Mouse (Mus musculus) mouse embryonic stem cell (cell line): ENCODE data around the gene Ctf2.

Experiments
- in situ Hi-C, 2 experiments: fragments of 300-500 bp; cut with MboI; formaldehyde crosslinking; loops; 1 replicate in 1 of 2; 3 replicates in 1 of 2; pipeline ENCODE4 v1.14.3; 2019 to 2020; ENCODE audit warnings: low sequenced_read_pairs in 2 of 2, low pct_unique_long_range_greater_than_20kb in 1 of 2, mixed read lengths in 1 of 2; ENCODE audit not compliant: unreplicated experiment in 1 of 2

Gene Ctf2

GRCm38 (mm10) chr7:127765756-127766155 lies 33.8 kb upstream of the Ctf2 start:
- in situ Hi-C loops: no loop called here

DNA sequence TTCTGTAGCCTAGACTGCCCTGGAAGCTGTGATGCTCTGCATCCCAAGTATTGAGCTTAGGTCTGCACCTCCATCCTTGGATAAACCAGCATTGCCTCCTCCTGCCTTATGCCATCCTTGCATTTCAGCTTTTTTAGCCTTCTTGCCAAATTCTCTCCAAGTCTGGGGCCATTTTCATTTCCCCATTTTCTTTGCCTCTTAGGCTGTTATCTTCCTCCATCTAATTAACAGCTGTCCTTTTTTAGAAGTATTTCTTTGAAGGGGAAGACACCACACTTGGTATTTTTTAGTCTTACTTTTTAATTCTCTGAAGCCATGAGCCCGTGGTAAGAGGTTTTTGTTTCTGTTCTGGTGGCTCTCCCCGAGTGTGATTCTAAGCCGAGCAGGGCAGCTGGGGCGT lies 31.7 kb upstream of the Ctf2 start:
- in situ Hi-C loops: no loop called here

GRCm38 (mm10) chr7:127761026-127761425 lies 29.1 kb upstream of the Ctf2 start:
- in situ Hi-C loops: no loop called here

DNA sequence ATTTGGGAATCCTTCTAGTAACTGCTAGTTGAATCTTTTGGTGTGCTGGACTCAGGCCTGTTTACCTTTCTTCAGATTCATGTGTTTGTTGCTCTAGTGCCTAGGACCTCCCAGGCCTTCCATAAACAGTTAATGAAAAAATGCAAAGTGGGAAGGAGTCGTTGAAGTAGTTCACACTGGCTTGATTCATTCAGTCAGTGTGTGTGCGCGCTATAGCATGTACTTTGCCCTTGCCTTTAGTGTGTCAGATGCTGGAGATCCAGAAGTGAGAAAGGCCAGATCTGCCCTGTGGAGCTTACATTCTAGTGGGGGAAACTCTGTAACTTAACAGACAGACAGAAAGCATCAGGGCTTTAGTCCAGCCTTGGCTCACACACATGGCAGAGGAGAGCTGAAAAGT lies 28.5 kb upstream of the Ctf2 start:
- in situ Hi-C loops: no loop called here

DNA sequence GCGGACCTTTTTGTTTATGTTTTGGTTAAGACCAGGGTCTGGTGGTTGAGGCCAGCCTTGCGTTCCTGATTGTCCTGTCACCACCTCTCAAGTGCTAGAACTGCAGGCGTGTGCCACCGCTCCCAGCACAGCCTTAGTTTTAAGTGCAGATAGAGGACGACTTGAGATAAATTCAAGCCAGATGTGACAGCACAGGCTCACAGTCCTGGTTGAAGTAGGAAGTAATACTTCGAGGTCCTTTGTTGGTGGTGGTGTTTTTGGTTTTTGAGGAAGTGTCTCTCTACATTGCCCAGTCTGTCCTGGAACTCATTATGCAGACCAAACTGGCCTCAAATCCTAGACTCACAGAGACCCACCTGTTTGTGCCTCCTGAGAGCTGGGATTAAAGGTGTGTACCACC lies 27.8 kb upstream of the Ctf2 start:
- in situ Hi-C loops: loop anchor here in 1 of 2 experiments (5.0 kb wide), 1 partner anchor 102 kb away; no protein-coding TSS in a partner anchor

GRCm38 (mm10) chr7:127753741-127754140 lies 21.8 kb upstream of the Ctf2 start:
- in situ Hi-C loops: no loop called here

DNA sequence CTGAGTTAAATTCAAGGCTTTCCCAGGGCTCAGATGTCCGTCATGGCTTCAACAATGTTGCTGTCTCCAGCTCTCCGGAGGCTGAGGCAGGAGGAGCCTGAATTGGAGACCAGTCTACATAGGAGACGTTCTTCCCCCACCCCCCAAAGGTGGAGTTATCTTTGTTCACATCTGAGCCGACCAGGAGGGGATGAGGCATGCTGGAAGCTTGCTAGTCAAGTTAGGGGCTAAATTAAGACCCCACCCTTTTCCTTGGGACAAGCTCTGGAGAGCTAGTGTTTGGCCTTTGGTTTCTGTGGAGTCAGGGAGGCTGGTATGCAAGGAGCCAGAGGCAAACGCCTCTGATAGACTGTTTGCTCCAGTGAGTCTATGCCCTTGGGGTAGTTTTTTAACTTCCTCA lies 21.2 kb upstream of the Ctf2 start:
- in situ Hi-C loops: no loop called here

DNA sequence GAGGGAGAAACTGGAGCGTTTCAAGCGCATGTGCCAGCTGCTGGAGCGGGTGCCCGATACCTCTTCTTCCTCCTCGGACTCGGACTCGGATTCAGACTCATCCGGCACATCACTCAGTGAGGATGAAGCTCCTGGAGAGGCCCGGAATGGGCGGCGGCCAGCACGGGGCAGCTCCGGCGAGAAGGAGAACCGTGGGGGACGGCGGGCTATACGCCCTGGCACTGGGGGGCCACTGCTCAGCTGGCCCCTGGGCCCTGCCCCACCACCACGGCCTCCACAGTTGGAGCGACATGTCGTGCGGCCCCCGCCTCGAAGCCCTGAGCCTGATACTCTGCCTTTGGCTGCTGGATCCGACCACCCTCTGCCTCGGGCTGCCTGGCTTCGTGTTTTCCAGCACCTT lies 20.1 kb upstream of the Ctf2 start:
- in situ Hi-C loops: no loop called here

DNA sequence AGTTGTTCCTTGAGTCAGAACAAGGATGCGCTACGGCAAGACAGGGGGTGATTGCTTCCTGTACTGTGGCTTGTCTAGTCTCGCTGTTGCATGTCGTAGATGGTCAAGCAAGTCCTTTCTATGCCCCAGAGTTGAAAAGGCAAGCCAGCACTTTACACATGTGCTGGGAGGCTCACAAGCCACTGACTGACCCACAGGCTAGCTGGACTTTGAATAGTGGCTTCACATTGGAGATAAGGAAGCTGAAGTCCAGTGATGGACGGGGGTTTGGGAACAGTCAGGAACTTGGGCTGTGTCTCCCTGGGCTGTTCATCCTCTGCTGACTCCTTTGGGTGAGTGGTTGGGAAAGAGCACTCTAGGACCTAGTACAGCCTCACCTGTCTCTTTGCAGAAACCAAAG lies 19.7 kb upstream of the Ctf2 start:
- in situ Hi-C loops: no loop called here

DNA sequence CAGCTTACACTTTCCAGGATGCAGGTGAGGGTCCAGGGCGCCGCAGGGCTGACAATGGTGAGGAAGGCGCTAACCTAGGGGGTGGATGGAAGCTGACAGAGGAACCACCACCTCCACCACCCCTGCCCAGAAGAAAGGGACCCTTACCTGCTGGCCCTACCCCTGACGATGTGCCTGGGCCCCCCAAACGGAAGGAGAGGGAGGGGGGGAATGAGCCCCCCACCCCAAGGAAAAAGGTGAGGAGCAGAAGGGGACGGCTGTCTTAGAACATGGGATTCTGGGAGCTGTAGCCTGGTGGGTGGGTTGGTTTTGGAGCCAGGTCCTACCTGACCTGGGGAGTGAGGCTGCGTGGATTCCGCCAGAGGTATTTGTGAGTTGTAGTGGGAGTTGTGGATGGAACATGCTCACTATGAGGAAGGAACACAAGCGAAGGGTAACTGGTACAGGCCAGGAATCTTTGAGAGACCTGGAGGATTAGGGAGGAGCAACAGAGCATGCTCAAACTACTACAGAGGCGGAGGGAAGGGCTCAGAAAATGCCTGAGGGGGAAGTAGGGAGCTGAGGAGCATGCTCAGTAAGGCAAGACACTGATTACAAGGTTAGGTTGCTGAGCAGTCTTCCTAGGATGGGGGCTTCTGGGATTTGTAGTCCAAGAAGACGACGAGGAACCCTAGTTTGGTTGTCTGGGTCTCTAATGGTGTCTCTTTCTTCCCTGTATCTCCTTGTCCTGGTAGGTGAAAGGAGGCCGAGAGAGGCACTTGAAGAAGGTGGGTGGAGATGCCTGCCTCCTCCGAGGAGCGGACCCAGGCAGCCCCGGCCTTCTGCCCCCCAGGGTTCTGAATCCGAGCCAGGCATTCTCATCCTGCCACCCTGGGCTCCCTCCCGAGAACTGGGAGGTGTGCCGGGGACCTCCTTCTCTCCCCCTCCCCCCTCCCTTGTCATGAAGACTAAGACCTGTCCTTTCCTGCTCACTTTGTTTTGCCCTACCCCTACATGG lies 18.5 kb upstream of the Ctf2 start:
- in situ Hi-C loops: no loop called here

- in situ Hi-C loops: no loop called here
These were observed 16.2 kb upstream of the Ctf2 start for GRCm38 (mm10) chr7:127748235-127748560.

DNA sequence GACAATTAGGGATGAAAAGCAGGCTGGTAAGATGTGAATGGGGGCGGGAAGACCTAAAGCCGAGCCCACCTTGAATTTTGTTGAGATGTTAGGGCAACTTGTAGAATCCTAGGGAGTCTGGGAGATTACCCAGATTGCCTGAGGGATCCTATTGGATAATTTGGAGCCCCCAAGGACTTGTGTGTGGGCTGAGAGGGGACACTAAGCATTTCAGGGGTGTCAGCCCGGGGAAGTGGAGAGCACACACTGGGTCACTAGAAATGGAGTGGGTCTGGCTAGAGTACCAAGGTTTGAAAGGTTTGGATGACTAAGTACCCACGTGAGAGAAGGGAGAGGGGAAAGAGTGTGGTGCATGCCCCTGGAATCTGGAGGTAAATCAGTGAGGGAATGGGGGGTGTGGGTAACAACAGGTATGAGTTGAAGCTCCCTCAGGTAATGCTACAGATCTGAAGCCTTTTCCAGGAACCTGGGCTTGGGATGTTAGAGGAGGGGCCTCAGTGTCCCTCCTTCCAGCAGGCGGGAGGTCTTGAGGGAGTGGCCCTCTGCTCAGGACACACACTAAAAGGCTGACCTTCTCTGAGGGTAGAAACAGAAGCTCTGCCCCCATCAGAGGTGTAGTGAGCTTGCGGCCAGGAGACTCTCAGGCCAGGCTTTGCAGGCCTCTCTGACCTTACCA lies 15.7 kb upstream of the Ctf2 start:
- in situ Hi-C loops: no loop called here

GRCm38 (mm10) chr7:127746494-127747491 lies 14.8 kb upstream of the Ctf2 start:
- in situ Hi-C loops: no loop called here

GRCm38 (mm10) chr7:127745652-127746493 lies 13.9 kb upstream of the Ctf2 start:
- in situ Hi-C loops: no loop called here

- in situ Hi-C loops: no loop called here
These were observed 13.3 kb upstream of the Ctf2 start for GRCm38 (mm10) chr7:127745251-127745651.

GRCm38 (mm10) chr7:127744366-127745045 lies 12.5 kb upstream of the Ctf2 start, which contains the start of gene Fbxl19:
Fbxl19 (plus strand) TSS chr7:127744543.
- in situ Hi-C loops: no loop called here

DNA sequence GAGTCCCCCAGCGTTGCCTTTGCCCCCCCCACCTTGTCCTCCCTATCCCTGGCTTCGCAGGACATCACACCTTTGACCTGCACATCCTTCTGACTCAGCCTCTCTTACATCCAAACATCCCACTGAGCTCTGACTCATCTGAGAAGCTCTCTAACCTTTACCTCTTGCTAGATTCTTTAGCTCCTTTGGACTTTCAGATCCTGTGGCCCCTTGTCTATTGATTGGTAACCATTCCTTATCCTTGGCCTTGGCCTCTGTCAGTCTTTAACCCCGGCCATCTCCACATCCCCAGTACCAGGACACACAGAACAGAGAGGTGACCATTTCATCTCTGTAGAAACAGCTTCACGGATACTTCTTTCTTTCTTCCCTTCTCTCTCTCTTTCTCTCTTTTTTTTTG lies 1.8 kb downstream of the Ctf2 start:
- in situ Hi-C loops: no loop called here
